Mouse (Mus musculus) c-Kit-positive CD71-negative TER-119-negative erythroid progenitor cells, embryonic 14.5 days (primary cell): ENCODE data around the gene Nadk.

Experiments
- DNase-seq: peaks from one replicate; pipeline ENCODE4 v3.0.0-alpha.2; 2013; ENCODE audit warnings: low read depth

Gene Nadk

GRCm38 (mm10) chr4:155603801-155604200 is 41.6 kb downstream of the Nadk start:
- no peak for DNase-seq

GRCm38 (mm10) chr4:155605132-155605531 is 43.0 kb downstream of the Nadk start:
- no peak for DNase-seq

GRCm38 (mm10) chr4:155606825-155607224 is 44.6 kb downstream of the Nadk start:
- no peak for DNase-seq

GRCm38 (mm10) chr4:155611860-155612259 is 49.7 kb downstream of the Nadk start:
- DNase-seq = no peak

GRCm38 (mm10) chr4:155613264-155613663 is 51.1 kb downstream of the Nadk start:
- DNase-seq = no peak

- no peak for DNase-seq
Measured at GRCm38 (mm10) chr4:155618321-155618720, 56.1 kb downstream of the Nadk start.

- DNase-seq = peak; percentile 98
Measured at GRCm38 (mm10) chr4:155624338-155625291, 62.4 kb downstream of the Nadk start, which contains the start of gene Cdk11b. Cdk11b (plus strand) TSS chr4:155624854.

GRCm38 (mm10) chr4:155630267-155630666 is 68.1 kb downstream of the Nadk start:
- no peak for DNase-seq

- DNase-seq = no peak
Measured at GRCm38 (mm10) chr4:155635766-155636499, 73.8 kb downstream of the Nadk start.
